Mouse (Mus musculus) R1 (cell line): Measurements from ENCODE around the gene Rnf43.
A peak's percentile ranks its signal among the peaks of the same experiment; 100 is the strongest.

Experiments
- DNase-seq: peaks from one replicate; pipeline ENCODE4 v3.0.0-alpha.2; 2018; ENCODE audit warnings: low read depth, low spot score

Gene Rnf43

GRCm38 (mm10) chr11:87710262-87710615 is 47.7 kb downstream of the Rnf43 start:
- no peak for DNase-seq

- DNase-seq, result no peak
Measured at GRCm38 (mm10) chr11:87712188-87712587, 49.7 kb downstream of the Rnf43 start.

- peak; percentile 34 for DNase-seq
Measured at GRCm38 (mm10) chr11:87715999-87716398, 53.5 kb downstream of the Rnf43 start.

- DNase-seq, result no peak
Measured at GRCm38 (mm10) chr11:87719526-87719925, 57.0 kb downstream of the Rnf43 start.

GRCm38 (mm10) chr11:87720324-87720723 is 57.8 kb downstream of the Rnf43 start:
- DNase-seq, result peak; percentile 59

- no peak for DNase-seq
Measured at GRCm38 (mm10) chr11:87720839-87721238, 58.3 kb downstream of the Rnf43 start.

GRCm38 (mm10) chr11:87722168-87722567 is 59.6 kb downstream of the Rnf43 start:
- no peak for DNase-seq

GRCm38 (mm10) chr11:87722891-87723290 is 60.4 kb downstream of the Rnf43 start:
- no peak for DNase-seq

- DNase-seq, result no peak
Measured at GRCm38 (mm10) chr11:87725515-87725914, 63.0 kb downstream of the Rnf43 start.

GRCm38 (mm10) chr11:87725964-87726562 is 63.5 kb downstream of the Rnf43 start:
- no peak for DNase-seq

- no peak for DNase-seq
Measured at GRCm38 (mm10) chr11:87727021-87727420, 64.5 kb downstream of the Rnf43 start.

GRCm38 (mm10) chr11:87727471-87727870 is 64.9 kb downstream of the Rnf43 start:
- no peak for DNase-seq

GRCm38 (mm10) chr11:87728850-87729592 is 66.5 kb downstream of the Rnf43 start:
- no peak for DNase-seq

GRCm38 (mm10) chr11:87729593-87730185 is 67.2 kb downstream of the Rnf43 start:
- DNase-seq, result no peak

GRCm38 (mm10) chr11:87730652-87731310 is 68.3 kb downstream of the Rnf43 start:
- peak; percentile 56 for DNase-seq

- no peak for DNase-seq
Measured at GRCm38 (mm10) chr11:87734346-87734745, 71.8 kb downstream of the Rnf43 start.

- no peak for DNase-seq
Measured at GRCm38 (mm10) chr11:87735691-87736090, 73.2 kb downstream of the Rnf43 start.

GRCm38 (mm10) chr11:87736647-87737134 is 74.2 kb downstream of the Rnf43 start:
- peak; percentile 89 for DNase-seq

GRCm38 (mm10) chr11:87737175-87737740 is 74.7 kb downstream of the Rnf43 start, which contains the start of gene Supt4a:
Gene Supt4a, plus strand, starts transcription at chr11:87737552.
- DNase-seq, result peak; percentile 95

GRCm38 (mm10) chr11:87743691-87744090 is 81.2 kb downstream of the Rnf43 start:
- DNase-seq, result no peak

- DNase-seq, result no peak
Measured at GRCm38 (mm10) chr11:87744964-87745363, 82.4 kb downstream of the Rnf43 start.
